Mouse (Mus musculus): Measurements from ENCODE around the gene Ugt1a10.

The Ugt1a10 gene

GRCm38 (mm10) chr1:88215466-88216380 lies 160.5 kb downstream of the Ugt1a10 start:
- DNase-seq = no peak

- DNase-seq = no peak
These were observed 161.4 kb downstream of the Ugt1a10 start for GRCm38 (mm10) chr1:88216551-88216950.

GRCm38 (mm10) chr1:88217144-88217543 lies 162.0 kb downstream of the Ugt1a10 start:
- DNase-seq = no peak

- DNase-seq = no peak
These were observed 162.4 kb downstream of the Ugt1a10 start for GRCm38 (mm10) chr1:88217576-88217975.

DNA sequence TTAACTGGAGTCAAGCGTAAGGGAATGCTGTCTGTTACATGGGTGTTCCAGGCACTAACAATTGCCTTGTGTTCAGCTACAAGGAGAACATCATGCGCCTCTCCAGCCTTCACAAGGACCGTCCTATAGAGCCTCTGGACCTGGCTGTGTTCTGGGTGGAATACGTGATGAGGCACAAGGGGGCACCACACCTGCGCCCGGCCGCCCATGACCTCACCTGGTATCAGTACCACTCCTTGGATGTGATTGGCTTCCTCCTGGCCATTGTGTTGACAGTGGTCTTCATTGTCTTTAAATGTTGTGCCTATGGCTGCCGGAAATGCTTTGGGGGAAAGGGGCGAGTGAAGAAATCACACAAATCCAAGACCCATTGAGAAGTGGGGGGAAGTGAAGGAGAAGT lies 162.9 kb downstream of the Ugt1a10 start:
- no peak for DNase-seq

DNA sequence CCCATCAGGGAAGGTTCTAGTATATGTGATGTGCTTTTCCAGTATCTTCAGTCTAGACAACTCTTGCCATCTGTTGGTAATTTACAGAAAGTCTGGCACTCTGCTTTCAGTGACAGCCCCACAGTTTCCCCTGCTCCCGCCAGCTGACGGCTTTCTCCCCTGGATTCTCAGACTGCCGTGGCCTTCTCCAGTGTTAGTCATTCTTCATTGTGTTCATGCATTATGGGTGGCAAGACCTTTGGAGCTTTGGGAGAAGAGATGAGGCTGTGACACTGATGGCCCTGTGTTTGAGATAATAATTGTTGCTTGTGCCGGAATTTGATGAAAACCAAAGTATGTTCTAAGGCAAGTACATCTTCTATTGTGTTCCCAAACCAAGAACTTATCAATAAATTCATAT lies 163.4 kb downstream of the Ugt1a10 start:
- no peak for DNase-seq

- DNase-seq = no peak
These were observed 163.9 kb downstream of the Ugt1a10 start for GRCm38 (mm10) chr1:88219054-88219453.

GRCm38 (mm10) chr1:88220336-88220735 lies 165.1 kb downstream of the Ugt1a10 start:
- peak; percentile 5 for DNase-seq

DNA sequence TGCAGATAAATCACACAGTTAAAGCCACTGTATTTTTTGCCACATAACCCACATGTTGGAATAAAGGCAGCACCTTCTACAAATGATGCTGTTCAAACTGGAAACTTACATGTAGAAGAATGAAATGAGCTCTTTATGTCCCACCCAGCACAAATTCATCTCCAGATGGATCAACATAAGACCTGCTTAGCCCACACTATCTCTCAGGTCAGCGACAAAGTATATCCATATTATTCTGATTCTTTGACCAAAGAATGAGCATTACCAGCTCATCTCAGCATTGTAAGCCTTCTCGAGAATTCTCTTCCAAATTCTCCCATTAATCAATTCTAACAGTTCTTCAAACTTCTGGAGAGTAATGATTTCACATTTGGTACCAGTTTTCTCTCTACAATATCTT lies 167.0 kb downstream of the Ugt1a10 start:
- DNase-seq = no peak

GRCm38 (mm10) chr1:88223011-88223515 lies 167.9 kb downstream of the Ugt1a10 start:
- peak; percentile 4 for DNase-seq

DNA sequence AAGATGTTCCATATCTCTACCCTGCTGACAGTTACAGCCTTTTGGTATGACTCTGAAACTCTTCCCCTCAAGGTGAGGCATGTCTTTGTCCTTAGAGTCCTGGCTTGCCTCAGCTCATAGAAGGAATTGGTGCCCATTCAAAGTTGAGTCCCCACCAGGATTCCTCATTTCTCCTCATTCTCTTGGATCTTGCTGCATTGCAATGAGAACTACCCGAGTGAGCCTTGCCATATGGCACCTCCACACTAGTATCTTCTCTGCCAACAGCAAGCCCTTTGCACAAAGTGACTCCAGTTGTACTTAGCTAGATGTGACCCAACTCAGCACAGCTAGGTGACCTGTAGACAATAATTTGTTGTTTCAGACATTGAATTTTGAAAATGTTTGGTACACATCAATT lies 168.4 kb downstream of the Ugt1a10 start:
- peak; percentile 3 for DNase-seq

DNA sequence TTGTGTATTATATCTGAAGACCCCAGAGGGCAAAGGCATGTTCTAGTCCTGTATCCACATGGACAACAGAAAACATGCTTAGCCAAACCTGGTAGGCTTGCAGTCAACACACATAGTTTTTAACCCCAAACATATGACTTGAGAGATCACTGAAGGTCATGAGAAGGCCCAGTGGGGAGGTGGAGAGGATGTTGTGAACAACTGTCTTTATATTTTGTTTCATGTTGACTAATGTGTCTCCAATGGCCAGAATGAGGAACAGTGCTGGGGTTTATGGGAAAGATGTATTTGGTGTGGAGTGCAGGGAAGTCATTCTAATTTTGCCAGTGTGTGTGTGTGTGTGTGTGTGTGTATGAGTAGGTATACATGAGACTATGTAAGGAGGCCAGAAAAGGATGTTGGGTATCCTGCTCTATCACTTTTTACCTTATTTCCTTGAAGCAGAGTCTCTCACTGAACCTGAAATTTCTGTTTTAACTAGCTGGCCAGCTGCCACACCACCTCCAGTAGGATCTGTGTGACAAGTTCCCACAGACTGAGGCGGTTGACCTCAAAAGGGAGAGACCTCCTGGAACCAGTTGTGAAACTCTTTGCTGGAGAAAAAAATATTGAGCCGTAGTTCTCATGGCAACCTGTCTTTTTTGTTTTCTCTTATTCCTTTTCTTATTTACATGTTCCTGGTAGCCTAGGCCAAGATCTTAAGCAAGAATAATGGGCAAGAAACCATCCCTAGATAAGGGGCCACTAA lies 169.0 kb downstream of the Ugt1a10 start:
- peak; percentile 3 for DNase-seq

DNA sequence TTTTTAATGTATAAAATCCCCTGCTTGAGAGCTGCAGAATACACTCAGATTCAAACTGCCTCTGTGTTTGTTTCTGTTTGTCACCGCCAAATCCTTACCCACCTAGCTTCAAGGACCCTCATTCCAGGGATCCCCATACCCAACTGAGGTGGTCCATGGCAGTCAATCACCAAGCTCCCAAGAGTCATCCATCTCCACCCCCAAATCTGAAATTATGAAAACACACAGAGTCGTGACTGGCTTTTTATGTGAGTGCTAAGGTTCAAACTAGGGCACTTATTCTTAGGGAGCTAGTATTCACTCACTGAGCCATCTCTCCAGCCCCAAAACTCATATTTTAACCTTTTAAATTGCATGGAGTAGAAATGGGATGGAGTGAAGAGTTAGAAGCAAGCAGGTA lies 170.1 kb downstream of the Ugt1a10 start:
- DNase-seq = peak; percentile 2

DNA sequence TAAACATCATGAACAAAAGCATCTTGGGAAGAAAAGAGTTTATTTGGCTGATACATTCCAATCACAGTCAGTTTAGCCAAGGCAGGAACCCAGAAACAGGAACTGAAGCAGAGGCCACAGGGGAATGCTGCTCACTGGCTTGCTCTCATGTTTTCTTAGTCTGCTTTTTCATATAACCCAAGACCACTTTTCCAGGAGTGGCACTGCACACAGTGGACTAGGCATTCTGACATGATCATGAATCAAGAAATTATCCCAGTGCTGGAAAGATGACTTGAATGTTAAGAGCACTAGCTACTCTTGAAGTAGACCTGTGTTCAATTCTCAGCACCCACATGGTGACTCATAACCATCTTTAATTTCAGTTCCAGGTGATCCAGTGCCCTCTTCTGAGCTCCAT lies 170.6 kb downstream of the Ugt1a10 start:
- DNase-seq = peak; percentile 2

- DNase-seq = peak; percentile 24
These were observed 171.6 kb downstream of the Ugt1a10 start, which contains the start of gene Mroh2a for GRCm38 (mm10) chr1:88226670-88227379. Gene Mroh2a, plus strand, starts transcription at chr1:88226986.

DNA sequence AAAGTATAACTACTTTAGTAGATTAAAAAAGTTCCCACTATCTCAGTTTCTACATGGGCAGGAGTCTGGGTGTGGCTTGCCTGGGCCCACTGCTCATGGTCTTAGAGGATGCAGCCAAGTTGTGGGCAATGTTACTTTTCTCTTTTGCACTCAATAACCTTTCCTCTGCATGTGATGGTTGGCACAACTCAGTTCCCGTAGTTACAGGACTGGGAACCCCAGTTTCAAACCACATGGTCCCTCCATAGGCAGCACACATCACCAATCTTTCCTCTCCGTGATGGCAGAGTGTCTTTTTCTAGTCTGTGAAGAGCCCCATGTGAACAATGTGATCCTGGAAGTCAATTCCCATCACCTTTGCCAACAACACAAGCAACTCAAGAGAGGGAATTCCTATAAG lies 172.3 kb downstream of the Ugt1a10 start:
- peak; percentile 4 for DNase-seq

GRCm38 (mm10) chr1:88228121-88228520 lies 172.9 kb downstream of the Ugt1a10 start:
- DNase-seq = peak; percentile 13

GRCm38 (mm10) chr1:88229566-88229965 lies 174.4 kb downstream of the Ugt1a10 start:
- peak; percentile 4 for DNase-seq

DNA sequence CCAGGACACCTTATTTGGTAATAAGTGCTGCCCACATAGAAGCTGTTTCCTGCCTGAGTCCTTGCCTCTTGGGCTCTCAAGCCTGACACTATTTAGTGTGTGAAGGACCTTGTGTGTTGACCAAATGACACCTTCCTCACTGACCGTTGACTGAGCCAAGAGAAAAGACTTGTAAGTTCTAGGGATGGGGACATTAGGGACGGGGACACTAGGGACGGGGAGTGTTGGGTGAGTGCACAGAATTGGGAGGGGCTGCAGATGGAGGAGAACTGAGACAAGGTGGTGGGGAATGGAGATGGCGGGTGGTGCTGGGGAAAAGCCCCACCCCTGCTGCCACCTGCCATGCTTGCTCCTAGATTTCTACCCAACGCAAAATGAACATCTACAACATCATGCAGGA lies 174.8 kb downstream of the Ugt1a10 start:
- peak; percentile 20 for DNase-seq

- peak; percentile 6 for DNase-seq
These were observed 175.2 kb downstream of the Ugt1a10 start for GRCm38 (mm10) chr1:88230421-88230820.

DNA sequence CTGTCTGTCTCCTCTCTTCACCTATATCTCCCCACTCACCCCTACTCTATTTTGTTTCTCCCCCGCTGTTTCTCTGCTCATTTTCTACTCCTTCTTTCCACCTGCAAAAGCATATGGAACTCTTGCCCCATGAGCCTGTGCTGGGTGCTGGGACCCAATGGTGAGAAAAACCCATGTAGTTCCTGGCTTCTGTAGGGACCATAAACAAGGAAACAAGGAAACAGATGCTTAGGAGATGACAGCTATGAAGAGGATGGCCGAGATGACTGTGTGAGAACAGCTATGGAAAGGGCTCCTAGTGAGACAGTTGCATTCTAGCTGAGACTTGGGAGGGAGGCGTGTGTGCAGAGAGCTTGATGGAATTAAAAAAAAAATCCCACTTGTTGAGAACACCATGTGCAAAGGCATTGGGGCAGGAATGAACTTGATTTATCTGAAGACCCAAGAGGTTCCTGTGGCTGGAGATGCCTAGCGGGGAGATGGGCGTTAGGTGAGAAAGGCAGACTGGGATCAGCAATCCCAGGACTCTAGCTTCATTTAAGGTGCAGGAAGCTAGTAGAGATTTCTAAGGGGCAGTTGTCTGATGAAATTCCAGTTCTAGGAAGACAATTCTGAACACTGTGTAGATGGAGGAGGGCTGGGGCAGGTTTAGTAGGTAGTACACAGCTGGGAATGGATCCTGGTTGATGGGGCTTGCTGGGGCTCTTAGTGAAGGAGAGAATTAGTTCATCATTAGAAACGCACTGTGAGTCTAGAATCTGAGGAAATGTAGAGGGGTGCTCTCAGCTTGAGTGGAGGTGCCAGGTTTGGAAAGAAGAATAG lies 176.0 kb downstream of the Ugt1a10 start:
- peak; percentile 4 for DNase-seq
